Mouse (Mus musculus) MEL (cell line): ENCODE results near the gene Papola. TPM values are rescaled to one million over a fixed set of nuclear protein-coding genes. Genes with fewer than 3 reads are reported as not detected.

Source experiments
- DNase-seq: peaks from one replicate; pipeline ENCODE4 v3.0.0; 2011; ENCODE audit warnings: low read depth, low spot score
- H3K27ac ChIP-seq: 2 replicates; pipeline ENCODE4 v1.5.1; 2012; ENCODE audit warnings: low read depth, mild to moderate bottlenecking, control low read depth, low read length, moderate library complexity; ENCODE audit not compliant: control insufficient read depth
- H3K27me3 ChIP-seq, 2 experiments: fragments of 150-350 bp in 1 of 2; sonication (generic) in 1 of 2; 2 replicates each; pipeline ENCODE4 v1.6.1; 2012; ENCODE audit warnings: low read length in 2 of 2, mild to moderate bottlenecking in 2 of 2, improper control_type of control experiment in 1 of 2, moderate library complexity in 1 of 2; ENCODE audit not compliant: insufficient read depth in 2 of 2, control insufficient read depth in 1 of 2
- H3K36me3 ChIP-seq, 2 experiments: 2 replicates each; pipeline ENCODE4 v1.6.1; 2012 to 2014; ENCODE audit warnings: low read length in 2 of 2, improper control_type of control experiment in 1 of 2, inconsistent platforms in 1 of 2, mild to moderate bottlenecking in 1 of 2; ENCODE audit not compliant: insufficient read depth in 2 of 2, control insufficient read depth in 1 of 2
- H3K4me1 ChIP-seq, 2 experiments: fragments of 150-350 bp in 1 of 2; sonication (generic) in 1 of 2; 2 replicates each; pipeline ENCODE4 v1.6.1; 2012; ENCODE audit warnings: low read length in 2 of 2, improper control_type of control experiment in 1 of 2, mild to moderate bottlenecking in 1 of 2; ENCODE audit not compliant: insufficient read depth in 2 of 2, control insufficient read depth in 1 of 2
- H3K4me3 ChIP-seq, 2 experiments: fragments of 150-350 bp in 1 of 2; sonication (generic) in 1 of 2; 2 replicates each; pipeline ENCODE4 v1.5.1; 2012; ENCODE audit warnings: low read depth in 2 of 2, low read length in 2 of 2, mild to moderate bottlenecking in 2 of 2, moderate library complexity in 2 of 2, control low read depth in 1 of 2, improper control_type of control experiment in 1 of 2; ENCODE audit not compliant: control insufficient read depth in 1 of 2, insufficient read depth in 1 of 2
- H3K79me2 ChIP-seq: 2 replicates; pipeline ENCODE4 v1.6.1; 2012; ENCODE audit warnings: mild to moderate bottlenecking, low read length, moderate library complexity; ENCODE audit not compliant: control insufficient read depth, poor library complexity, insufficient read depth
- H3K9ac ChIP-seq: 2 replicates; pipeline ENCODE4 v1.6.1; 2012; ENCODE audit warnings: low read depth, mild to moderate bottlenecking, control low read depth, low read length, moderate library complexity; ENCODE audit not compliant: control insufficient read depth, poor library complexity, severe bottlenecking
- H3K9me3 ChIP-seq: fragments of 150-350 bp; sonication (generic); replicated peaks from 2 replicates; pipeline ENCODE4 v1.6.1; 2012; ENCODE audit warnings: mild to moderate bottlenecking, low read length, improper control_type of control experiment, moderate library complexity; ENCODE audit not compliant: insufficient read depth
- BHLHE40 ChIP-seq: IDR thresholded peaks from 2 replicates; pipeline ENCODE4 v1.6.1; 2012; ENCODE audit warnings: low read depth, mild to moderate bottlenecking, inconsistent platforms, low read length, improper control_type of control experiment, borderline replicate concordance
- CHD2 ChIP-seq: IDR thresholded peaks from 2 replicates; pipeline ENCODE4 v1.6.1; 2011; ENCODE audit warnings: low read length, improper control_type of control experiment
- ELF1 ChIP-seq: IDR thresholded peaks from 2 replicates; pipeline ENCODE4 v1.6.1; 2014; ENCODE audit warnings: low read depth, mild to moderate bottlenecking, inconsistent platforms, low read length, improper control_type of control experiment, moderate library complexity
- EP300 ChIP-seq, 2 experiments: IDR thresholded peaks; 2 replicates each; pipeline ENCODE4 v1.6.1; 2011; ENCODE audit warnings: improper control_type of control experiment in 2 of 2, low read length in 2 of 2, low read depth in 1 of 2, mild to moderate bottlenecking in 1 of 2
- GATA1 ChIP-seq: IDR thresholded peaks from 2 replicates; pipeline ENCODE4 v1.6.1; 2011; ENCODE audit warnings: low read depth, low read length, improper control_type of control experiment
- HCFC1 ChIP-seq: IDR thresholded peaks from 2 replicates; pipeline ENCODE4 v1.6.1; 2012; ENCODE audit warnings: low read depth, mild to moderate bottlenecking, inconsistent platforms, low read length, improper control_type of control experiment, moderate library complexity
- JUND ChIP-seq: IDR thresholded peaks from 2 replicates; pipeline ENCODE4 v1.6.1; 2011; ENCODE audit warnings: low read depth, mild to moderate bottlenecking, improper control_type of control experiment, low read length
- MAFK ChIP-seq: IDR thresholded peaks from 2 replicates; pipeline ENCODE4 v1.6.1; 2011; ENCODE audit warnings: low read depth, mild to moderate bottlenecking, low read length, improper control_type of control experiment, borderline replicate concordance
- MEF2A ChIP-seq: IDR thresholded peaks from 2 replicates; pipeline ENCODE4 v1.6.1; 2014; ENCODE audit warnings: low read depth, mild to moderate bottlenecking, inconsistent platforms, low read length, improper control_type of control experiment; ENCODE audit not compliant: poor library complexity, insufficient replicate concordance, severe bottlenecking; ENCODE audit errors: extremely low read depth
- NELFE ChIP-seq: IDR thresholded peaks from 2 replicates; pipeline ENCODE4 v1.6.1; 2011; ENCODE audit warnings: low read depth, low read length, improper control_type of control experiment
- NRF1 ChIP-seq: IDR thresholded peaks from 2 replicates; pipeline ENCODE4 v1.6.1; 2014; ENCODE audit warnings: low read depth, mild to moderate bottlenecking, inconsistent platforms, low read length, improper control_type of control experiment, moderate library complexity; ENCODE audit not compliant: poor library complexity, insufficient read depth, severe bottlenecking
- POLR2A ChIP-seq, 2 experiments: IDR thresholded peaks; 2 replicates each; pipeline ENCODE4 v1.6.1; 2011 to 2012; ENCODE audit warnings: low read length in 2 of 2, mild to moderate bottlenecking in 2 of 2, control low read depth in 1 of 2, improper control_type of control experiment in 1 of 2, low read depth in 1 of 2, moderate library complexity in 1 of 2; ENCODE audit not compliant: control insufficient read depth in 1 of 2, insufficient read depth in 1 of 2, poor library complexity in 1 of 2
- RCOR1 ChIP-seq: IDR thresholded peaks from 2 replicates; pipeline ENCODE4 v1.6.1; 2012; ENCODE audit warnings: low read depth, mild to moderate bottlenecking, inconsistent platforms, low read length, improper control_type of control experiment
- TAL1 ChIP-seq: IDR thresholded peaks from 2 replicates; pipeline ENCODE4 v1.6.1; 2012; ENCODE audit warnings: mild to moderate bottlenecking, inconsistent platforms, low read length, moderate library complexity, mixed read lengths
- TBP ChIP-seq: IDR thresholded peaks from 2 replicates; pipeline ENCODE4 v1.8.0; 2011; ENCODE audit warnings: low read depth, low read length, improper control_type of control experiment
- UBTF ChIP-seq: IDR thresholded peaks from 2 replicates; pipeline ENCODE4 v1.6.1; 2012; ENCODE audit warnings: low read depth, mild to moderate bottlenecking, inconsistent platforms, low read length, improper control_type of control experiment, moderate library complexity, borderline replicate concordance; ENCODE audit not compliant: insufficient read depth
- USF1 ChIP-seq: IDR thresholded peaks from 2 replicates; pipeline ENCODE4 v1.6.1; 2014; ENCODE audit warnings: low read depth, mild to moderate bottlenecking, inconsistent platforms, low read length, improper control_type of control experiment, moderate library complexity
- ZC3H11A ChIP-seq: IDR thresholded peaks from 2 replicates; pipeline ENCODE4 v1.6.1; 2012; ENCODE audit warnings: low read depth, mild to moderate bottlenecking, inconsistent platforms, low read length, improper control_type of control experiment
- ZKSCAN1 ChIP-seq: IDR thresholded peaks from 2 replicates; pipeline ENCODE4 v1.6.1; 2012; ENCODE audit warnings: low read depth, mild to moderate bottlenecking, inconsistent platforms, low read length, improper control_type of control experiment, moderate library complexity
- ZMIZ1 ChIP-seq: IDR thresholded peaks from 2 replicates; pipeline ENCODE4 v1.6.1; 2012; ENCODE audit warnings: low read depth, mild to moderate bottlenecking, inconsistent platforms, low read length, improper control_type of control experiment, moderate library complexity
- polyA plus RNA-seq, 2 experiments: library from polyadenylated mRNA; stranded (reverse) in 1 of 2; unstranded in 1 of 2; fragments of >175 nt in 1 of 2; fragments of >200 nt in 1 of 2; gene quantifications; 2 replicates each; pipeline versions ENCODE4 v1.2.1 to v1.2.4; 2012; ENCODE audit warnings: low replicate concordance in 2 of 2, low read depth in 1 of 2; ENCODE audit not compliant: insufficient read length in 2 of 2, insufficient read depth in 1 of 2, missing spikeins in 1 of 2
- total RNA-seq: library from RNA; depleted of rRNA; stranded (reverse); fragments of 300-350 nt; gene quantifications from 2 replicates; pipeline ENCODE4 v1.2.3, GENCODE M21; 2012

Gene Papola
- total and polyA plus RNA-seq, 3 experiments: 144 to 329 (median 193) TPM

- Histone ChIP-seq H3K27me3 (no peaks in the 10 kb centered on the region), H3K9ac (no peak overlapping the region), H3K27ac (no peak overlapping the region), H3K36me3 (no peaks in the 10 kb centered on the region), H3K4me1 (no peaks in the 10 kb centered on the region), H3K79me2 (no peaks in the 10 kb centered on the region), H3K4me3 (no peak overlapping the region), H3K9me3 (no peaks in the 10 kb centered on the region)
- TF ChIP-seq ZMIZ1: no peak
- TF ChIP-seq TBP: no peak
- no peak for TF ChIP-seq MEF2A
- TF ChIP-seq CHD2: no peak
- TF ChIP-seq JUND: no peak
- TF ChIP-seq ELF1: no peak
- no peak for TF ChIP-seq ZKSCAN1
- no peak for TF ChIP-seq MAFK
- no peak for TF ChIP-seq NRF1
- no peak for TF ChIP-seq RCOR1
- no peak for TF ChIP-seq UBTF
- no peak for TF ChIP-seq EP300 (IDR thresholded peaks at IDR 0.05; ENCODE audit: low read depth in 1 of 2, low read length in 2 of 2)
- TF ChIP-seq ZC3H11A: no peak
- TF ChIP-seq POLR2A (IDR thresholded peaks at IDR 0.05; ENCODE audit: control insufficient read depth in 1 of 2, insufficient read depth in 1 of 2, low read depth in 1 of 2, low read length in 2 of 2, poor library complexity in 1 of 2): no peak
- TF ChIP-seq BHLHE40: no peak
- TF ChIP-seq USF1: no peak
- no peak for TF ChIP-seq HCFC1
- no peak for DNase-seq
Measured at GRCm38 (mm10) chr12:105857902-105858640, 73.6 kb downstream of the Papola start.

- H3K27me3 ChIP-seq: no peaks in the 10 kb centered on the region
- TF ChIP-seq BHLHE40 (no peak), ELF1 (no peak), TAL1 (no peak), GATA1 (no peak), NELFE (no peak), POLR2A (IDR thresholded peaks at IDR 0.05; ENCODE audit: control insufficient read depth in 1 of 2, insufficient read depth in 1 of 2, low read depth in 1 of 2, low read length in 2 of 2, poor library complexity in 1 of 2) (no peak), CHD2 (no peak), TBP (no peak)
- H3K9me3 ChIP-seq: no peaks in the 10 kb centered on the region
Measured at GRCm38 (mm10) chr12:105862072-105862471, 77.6 kb downstream of the Papola start.

More at GRCm38 (mm10) chr12:105862072-105862471, 77.6 kb downstream of the Papola start:
- DNase-seq: no peak
- Histone ChIP-seq H3K4me3 (no peak overlapping the region), H3K36me3 (no peaks in the 10 kb centered on the region), H3K79me2 (no peaks in the 10 kb centered on the region), H3K27ac (no peak overlapping the region), H3K4me1 (no peaks in the 10 kb centered on the region), H3K9ac (no peak overlapping the region)
